In the genomic region with DNA sequence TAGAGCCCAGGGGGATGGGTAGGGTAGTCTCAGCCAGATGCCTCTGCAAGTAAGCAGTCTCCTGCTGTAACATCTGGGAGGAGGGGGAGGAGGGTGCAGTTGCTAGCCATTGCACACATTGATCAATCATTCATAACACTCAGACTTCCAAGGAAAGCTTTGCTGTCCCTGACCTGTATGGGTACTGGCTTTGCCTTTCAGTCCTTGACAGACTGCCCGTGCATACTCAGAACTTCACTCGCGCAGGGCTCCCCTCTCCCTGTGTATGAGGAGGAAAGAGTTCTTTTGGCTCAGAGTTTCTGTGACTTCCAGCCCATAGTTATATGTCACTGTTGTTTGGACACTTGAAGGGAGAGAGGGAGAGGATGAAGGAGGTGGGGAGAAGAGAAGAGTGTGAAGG, we compare ENCODE assay signal across 19 mouse cellular contexts. TPM values are rescaled to one million over a fixed set of nuclear protein-coding genes. Genes with fewer than 3 reads are reported as not detected.
DNase-seq lines count a peak whose midpoint lies in the region; ATAC-seq and TF ChIP-seq lines count a peak whose summit lies in the region.
"Had no signal": no experiment of that assay in that cellular context is flagged by ENCODE, and none has a peak within 500 bp of the region (broad histone marks: within the 10 kb centered on the region; RNA-seq: fewer than 3 reads in every experiment).

No protein-coding gene starts in this region.

- H3K9ac ChIP-seq in lung, embryonic 14.5 days = no peak overlapping the region
- no peak overlapping the region for H3K9ac ChIP-seq in hindbrain, embryonic 11.5 days (ENCODE audit: low read depth, low read length)
- H3K9ac ChIP-seq: embryonic facial prominence, embryonic 15.5 days; heart, embryonic 13.5 days; hindbrain, embryonic 12.5 days had no signal

- WGBS in lung, embryonic 14.5 days = 70% methylated on average over 3 of the region's 3 CpGs
- 73% methylated on average over 3 of the region's 3 CpGs for WGBS in lung, adult 2 months
- WGBS in hindbrain, embryonic 11.5 days = 91% methylated on average over 3 of the region's 3 CpGs

- H3K9me3 ChIP-seq in lung, embryonic 14.5 days (ENCODE audit: low read depth, low read length) = no peaks in the 10 kb centered on the region
- H3K9me3 ChIP-seq in hindbrain, embryonic 11.5 days (ENCODE audit: control insufficient read depth, low read length) = no peaks in the 10 kb centered on the region
- H3K9me3 ChIP-seq: embryonic facial prominence, embryonic 15.5 days; heart, embryonic 13.5 days; hindbrain, embryonic 12.5 days had no signal

- no peak overlapping the region for H3K27ac ChIP-seq in lung, embryonic 14.5 days (ENCODE audit: low read depth)
- no peak overlapping the region for H3K27ac ChIP-seq in hindbrain, embryonic 11.5 days (ENCODE audit: low read depth, low read length)
- H3K27ac ChIP-seq: embryonic facial prominence, embryonic 15.5 days; heart, embryonic 13.5 days; hindbrain, embryonic 12.5 days had no signal

- no peak overlapping the region for H3K4me3 ChIP-seq in lung, embryonic 14.5 days (ENCODE audit: low read depth, low read length)
- H3K4me3 ChIP-seq in lung, adult 2 months (replicated peaks; ENCODE audit: extremely low read depth, low read depth, low read length) = no peak overlapping the region
- H3K4me3 ChIP-seq in hindbrain, embryonic 11.5 days (ENCODE audit: low read depth, low read length) = no peak overlapping the region
- H3K4me3 ChIP-seq: embryonic facial prominence, embryonic 15.5 days; heart, embryonic 13.5 days; hindbrain, embryonic 12.5 days had no signal

- peak; percentile 28; the same call in 1 of the 2 replicates for ATAC-seq in lung, embryonic 14.5 days (ENCODE audit: insufficient read depth)
- ATAC-seq in hindbrain, embryonic 11.5 days (ENCODE audit: low FRiP score) = no peak
- ATAC-seq: forebrain, embryonic 16.5 days; hindbrain, embryonic 16.5 days; inflammation-experienced regulatory T-cells, adult 6 months had no signal

- TF ChIP-seq POLR2A in lung, adult 2 months (IDR thresholded peaks at IDR 0.05; ENCODE audit: borderline replicate concordance, extremely low read depth, low read depth, low read length) = no peak

- no peak for TF ChIP-seq CTCF in lung, embryonic 14.5 days (IDR thresholded peaks at IDR 0.05; ENCODE audit: low read depth)
- TF ChIP-seq CTCF in lung, adult 2 months (IDR thresholded peaks at IDR 0.05; ENCODE audit: insufficient read depth, low read length) = no peak

- no peak overlapping the region for H3K4me2 ChIP-seq in lung, embryonic 14.5 days
- no peak overlapping the region for H3K4me2 ChIP-seq in hindbrain, embryonic 11.5 days (replicated peaks; ENCODE audit: low read depth, low read length)
- H3K4me2 ChIP-seq: embryonic facial prominence, embryonic 15.5 days; heart, embryonic 13.5 days; hindbrain, embryonic 12.5 days had no signal

- peak; percentile 32 for DNase-seq in adrenal gland, adult 8-10 months
- no peak for DNase-seq in adrenal gland, postnatal 4 days (ENCODE audit: low spot score in 2 of 2)
- DNase-seq in lung, embryonic 14.5 days = no peak
- no peak for DNase-seq in lung, adult 2 months
- peak; percentile 4 to 40 for DNase-seq in adrenal gland, postnatal 36 days
- DNase-seq in frontal cortex, adult 2 months (ENCODE audit: extremely low spot score in 1 of 2, low spot score in 1 of 2) = no peak
- no peak for DNase-seq in hindbrain, embryonic 11.5 days (ENCODE audit: low spot score)
- DNase-seq: cerebellum, adult 11 months; cerebellum, adult 8-10 months; cerebellum, postnatal 14 days; embryo, embryonic 11 days; gastrocnemius, postnatal 14 days; heart, postnatal 36 days had no signal

- H3K27me3 ChIP-seq in lung, embryonic 14.5 days (ENCODE audit: insufficient read depth, low read length) = no peaks in the 10 kb centered on the region
- no peaks in the 10 kb centered on the region for H3K27me3 ChIP-seq in hindbrain, embryonic 11.5 days (ENCODE audit: control insufficient read depth, insufficient read depth, low read length)
- H3K27me3 ChIP-seq: embryonic facial prominence, embryonic 15.5 days; heart, embryonic 13.5 days; hindbrain, embryonic 12.5 days had no signal

- no peaks in the 10 kb centered on the region for H3K4me1 ChIP-seq in lung, embryonic 14.5 days (ENCODE audit: insufficient read depth)
- no peaks in the 10 kb centered on the region for H3K4me1 ChIP-seq in lung, adult 2 months (ENCODE audit: control insufficient read depth, insufficient read depth, low read length)
- H3K4me1 ChIP-seq in hindbrain, embryonic 11.5 days (replicated peaks; ENCODE audit: control insufficient read depth, insufficient read depth, low read length) = no peaks in the 10 kb centered on the region
- H3K4me1 ChIP-seq: embryonic facial prominence, embryonic 15.5 days; heart, embryonic 13.5 days; hindbrain, embryonic 12.5 days had no signal

- no peaks in the 10 kb centered on the region for H3K36me3 ChIP-seq in lung, embryonic 14.5 days (ENCODE audit: insufficient read depth)
- H3K36me3 ChIP-seq in hindbrain, embryonic 11.5 days (ENCODE audit: control insufficient read depth, insufficient read depth, low read length) = no peaks in the 10 kb centered on the region
- H3K36me3 ChIP-seq: embryonic facial prominence, embryonic 15.5 days; heart, embryonic 13.5 days; hindbrain, embryonic 12.5 days had no signal

RNA-seq across cellular contexts. Expression of gene Fam3c, which starts 24.2 kb away (rescaled TPM):
- total RNA-seq in adrenal gland, adult 8-10 months (2022) = 10 to 100 TPM; 54.7 to 65.8 (median 58.2) TPM
- 10 to 100 TPM; 59.4 to 63.4 TPM for total RNA-seq in adrenal gland, postnatal 4 days (2021)
- polyA plus RNA-seq in lung, embryonic 14.5 days (2014; fragmentation: Nextera tagmentation; extraction: Ambion mirVana) = 82.2 and 83.8 TPM in 2 replicates
- polyA plus RNA-seq in lung, adult 2 months (2012; rRNA removed) = 5.1 and 9.1 TPM in 2 replicates
- 10 to 100 TPM; 45.8 to 51.6 TPM for total RNA-seq in adrenal gland, postnatal 36 days (2021)
- 46.1 and 51.6 TPM in 2 replicates for polyA plus RNA-seq in frontal cortex, adult 2 months (2012; rRNA removed)
- polyA plus RNA-seq in hindbrain, embryonic 11.5 days (2014; fragmentation: Nextera tagmentation; extraction: Ambion mirVana) = 34.0 and 35.5 TPM in 2 replicates

Comparison
In these comparisons a context has a peak if more than half of its experiments do, and no peak if none do; other contexts are left out.
1. DNase-seq: peak in adrenal gland, adult 8-10 months (single experiment) and adrenal gland, postnatal 36 days (2 of 2); none in adrenal gland, postnatal 4 days (0 of 2), lung, embryonic 14.5 days (single experiment), lung, adult 2 months (single experiment), frontal cortex, adult 2 months (0 of 2) and hindbrain, embryonic 11.5 days (single experiment).